Mouse (Mus musculus) cerebellum, postnatal 4 days (tissue): ENCODE results near the gene Sept12.

Source experiments
- DNase-seq, 2 experiments: peaks; one replicate each; pipeline ENCODE4 v3.0.0; 2022; ENCODE audit warnings: low spot score in 2 of 2, mixed read lengths in 1 of 2

Gene Sept12

GRCm38 (mm10) chr16:4974521-4974920, 23.1 kb downstream of the Sept12 start:
- no peak for DNase-seq

DNA sequence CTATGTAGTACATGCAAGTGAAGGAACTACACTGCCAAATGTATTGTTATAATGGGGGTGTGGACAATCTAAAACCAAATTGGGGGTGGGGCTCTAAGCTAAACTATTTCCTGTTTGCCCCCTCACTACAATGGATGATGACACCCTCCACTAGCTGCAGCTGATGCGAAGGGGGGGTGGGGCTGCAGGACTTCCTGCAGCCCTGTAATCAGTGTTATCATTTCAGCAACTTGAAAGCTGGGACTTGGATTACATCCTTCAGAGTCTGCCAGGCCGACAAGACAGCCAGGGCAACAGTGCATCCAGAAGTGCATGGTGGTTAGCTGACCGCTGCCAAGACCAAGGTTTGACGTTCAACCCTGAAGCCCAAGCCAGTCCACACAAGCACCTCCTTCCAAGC, 26.0 kb downstream of the Sept12 start:
- no peak for DNase-seq

DNA sequence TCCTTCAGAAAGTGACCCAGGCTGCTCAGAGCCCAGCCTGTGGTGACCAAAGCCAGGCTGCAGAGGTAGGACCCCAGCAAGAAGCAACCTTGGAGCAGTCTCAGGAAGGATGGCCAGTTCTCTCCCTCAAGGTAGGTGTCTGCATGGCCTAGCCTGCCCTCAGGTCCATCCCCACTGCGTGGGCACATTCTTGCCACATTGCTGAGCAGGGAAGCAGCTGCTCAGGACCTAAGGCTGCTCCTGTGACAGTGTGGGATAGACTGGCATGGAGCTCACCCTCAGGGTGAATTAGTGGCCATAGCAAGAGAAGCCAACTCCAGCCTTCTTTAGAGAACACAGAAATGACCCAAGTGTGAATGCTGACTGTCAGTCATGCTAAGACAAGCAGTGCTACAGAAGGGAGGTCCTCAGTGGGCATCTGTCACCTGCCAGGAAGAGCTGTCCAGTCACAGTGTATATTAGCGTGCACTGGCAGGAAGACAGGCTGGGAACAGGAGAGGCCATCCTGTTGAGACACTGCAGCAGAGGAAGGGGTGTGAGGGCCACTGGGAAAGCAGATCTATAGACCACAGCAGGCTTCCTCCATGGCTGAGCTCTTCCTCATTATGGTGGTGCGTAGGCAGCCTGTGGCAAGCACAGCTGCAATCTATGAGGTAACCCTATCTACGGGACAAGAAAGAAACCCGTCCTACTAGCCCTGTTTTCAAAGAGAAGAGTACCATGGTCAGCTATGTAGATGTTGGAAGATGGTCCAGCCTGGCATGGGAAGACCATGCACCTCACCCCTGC, 28.4 kb downstream of the Sept12 start:
- no peak for DNase-seq

DNA sequence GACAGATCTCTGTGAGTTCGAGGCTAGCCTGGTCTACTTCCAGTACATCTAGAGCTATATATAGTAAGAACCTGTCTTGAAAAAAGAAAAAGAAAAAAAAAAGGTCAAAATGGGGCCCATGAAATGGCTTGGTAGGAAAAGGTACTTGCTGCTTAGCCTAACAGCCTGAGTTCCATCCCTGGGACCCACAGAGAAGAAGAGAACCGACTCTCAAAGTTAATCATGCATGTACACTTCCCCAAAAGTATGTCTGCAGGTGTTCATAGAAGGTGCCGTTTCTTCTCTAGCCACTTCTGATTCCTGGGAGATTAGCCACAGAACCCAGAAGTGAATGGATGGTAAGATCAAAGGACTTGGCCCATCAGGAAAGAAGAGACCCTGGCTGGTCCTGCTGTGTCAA, 29.2 kb downstream of the Sept12 start:
- DNase-seq, result no peak

- DNase-seq, result no peak
Measured at GRCm38 (mm10) chr16:4965392-4966129, 32.1 kb downstream of the Sept12 start.

- DNase-seq, result no peak
Measured at GRCm38 (mm10) chr16:4964731-4965391, 32.8 kb downstream of the Sept12 start.

DNA sequence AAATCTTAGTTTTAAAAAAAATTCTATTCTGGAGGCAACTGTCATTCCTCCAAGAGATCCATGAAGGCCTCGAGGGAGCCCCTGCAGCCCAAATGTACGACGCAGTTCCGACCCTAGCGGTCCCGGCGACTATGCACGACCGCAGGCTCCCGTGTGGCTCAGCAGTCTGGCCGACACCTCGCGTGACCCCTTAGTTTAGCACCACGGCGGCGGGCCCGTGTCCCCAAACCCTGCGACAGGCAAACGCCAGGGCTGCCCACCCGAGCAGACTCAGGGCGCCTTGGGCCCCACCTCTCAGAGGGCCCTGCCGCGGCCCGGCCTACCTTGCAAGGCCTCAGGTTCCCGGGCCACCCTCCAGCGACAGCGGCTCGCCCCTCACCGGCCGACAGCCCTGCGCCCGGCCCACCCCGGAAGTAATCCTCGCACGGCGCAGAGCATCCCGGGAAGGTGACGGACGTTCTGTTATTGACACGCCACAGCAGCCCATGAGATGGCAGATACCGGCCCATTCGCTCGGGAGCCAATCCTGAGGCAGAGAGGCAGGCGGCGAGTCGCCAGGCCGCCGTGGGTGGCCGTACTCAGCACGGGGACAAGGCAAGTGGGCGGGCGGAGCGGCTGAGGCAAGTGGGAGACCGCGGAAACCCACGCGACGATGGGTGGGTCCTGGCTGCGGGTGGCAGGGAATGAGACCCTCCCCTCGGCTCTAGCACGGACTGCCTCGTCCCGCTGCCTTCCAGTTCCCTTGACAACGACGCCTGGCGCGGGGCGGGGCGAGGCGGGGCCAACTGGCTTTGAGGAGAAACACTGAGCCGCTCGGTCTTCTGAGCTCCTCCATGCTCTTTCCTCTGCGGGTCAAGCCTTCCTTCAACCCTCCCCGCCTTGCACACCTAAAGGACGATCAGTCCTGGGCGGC, 33.6 kb downstream of the Sept12 start, which contains the start of gene Anks3:
TSS of gene Anks3 (minus strand) at position 409 of the 913 bp plus-strand sequence.
- peak; percentile 90 to 98 for DNase-seq

DNA sequence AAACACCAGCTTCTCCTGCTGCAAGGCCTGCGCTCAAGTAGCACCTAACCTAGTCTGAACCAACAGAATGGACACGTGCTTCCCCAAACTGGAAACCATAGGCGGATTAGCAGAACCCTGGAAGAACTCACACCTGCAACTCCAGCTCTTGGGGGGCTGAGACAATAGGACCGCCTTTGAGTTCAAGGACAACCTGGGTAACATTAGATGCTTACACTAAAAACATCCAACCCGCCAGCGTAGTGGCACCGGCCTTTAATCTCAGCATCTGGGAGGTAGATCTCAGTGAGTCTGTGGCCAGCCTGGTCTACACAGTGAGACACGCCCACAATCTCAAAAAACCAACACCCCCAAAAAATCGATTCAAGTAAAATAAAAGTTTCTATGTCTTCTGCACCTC, 34.3 kb downstream of the Sept12 start:
- no peak for DNase-seq

GRCm38 (mm10) chr16:4960260-4960659, 37.4 kb downstream of the Sept12 start:
- no peak for DNase-seq

DNA sequence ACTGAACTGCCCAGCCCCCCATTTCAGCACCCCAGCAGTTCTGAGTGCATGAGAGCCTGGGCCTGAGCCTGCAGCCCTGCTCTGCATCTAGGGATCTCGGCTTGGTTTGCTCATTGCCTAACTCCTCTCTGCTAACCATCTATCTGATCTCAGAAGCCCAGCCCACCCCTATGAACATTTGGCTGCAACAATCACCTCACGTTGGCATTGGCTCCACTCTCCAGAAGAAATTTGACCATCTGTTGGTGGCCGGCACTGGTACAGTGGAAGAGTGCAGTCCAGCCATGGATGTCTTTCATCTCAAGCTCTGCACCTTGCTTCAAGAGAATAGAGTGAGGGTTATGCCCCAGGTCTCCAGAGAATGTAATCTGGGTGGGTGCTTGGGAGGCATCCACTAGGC, 40.2 kb downstream of the Sept12 start:
- DNase-seq, result no peak

GRCm38 (mm10) chr16:4956609-4957008, 41.0 kb downstream of the Sept12 start:
- DNase-seq, result no peak

DNA sequence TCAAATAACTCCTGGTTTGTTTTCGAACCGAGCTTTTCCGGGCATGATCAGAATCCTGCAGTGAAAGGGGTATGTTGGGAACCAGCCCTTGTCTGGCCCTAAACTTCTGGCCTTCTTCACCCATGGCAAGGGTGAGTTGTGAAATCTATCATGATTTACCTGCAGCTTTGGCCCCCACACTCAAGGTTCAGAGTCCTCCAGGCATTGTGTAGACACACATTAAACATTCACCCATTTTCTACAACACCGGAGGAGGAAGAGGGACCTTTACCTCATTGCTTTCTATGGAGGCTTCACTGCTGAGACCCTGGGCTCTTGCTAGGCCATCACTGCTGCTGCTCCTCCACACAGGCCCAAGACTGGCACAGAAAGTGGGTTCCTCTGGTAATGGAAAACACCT, 50.3 kb downstream of the Sept12 start:
- DNase-seq, result no peak

DNA sequence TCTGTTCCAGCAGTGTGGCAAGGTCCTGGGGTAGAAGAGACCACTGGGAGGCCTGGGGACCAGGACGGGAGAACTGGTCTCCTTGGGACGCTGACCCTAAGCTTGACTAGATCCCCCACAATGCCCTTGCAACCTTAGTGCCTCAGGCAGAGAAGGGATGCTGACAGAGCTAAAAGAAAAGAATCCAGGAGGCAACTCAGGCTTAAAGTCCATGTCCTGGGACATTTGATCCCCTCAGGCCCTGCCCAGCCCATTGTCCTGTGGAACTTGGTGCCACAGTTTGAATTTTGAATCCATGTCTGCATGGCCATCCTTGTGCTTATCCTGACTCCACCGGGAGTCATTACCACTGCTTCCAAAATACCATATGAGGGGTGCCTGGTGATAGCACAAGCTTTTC, 51.5 kb downstream of the Sept12 start:
- no peak for DNase-seq

- DNase-seq, result no peak
Measured at GRCm38 (mm10) chr16:4945415-4945814, 52.2 kb downstream of the Sept12 start.

- no peak for DNase-seq
Measured at GRCm38 (mm10) chr16:4943431-4943830, 54.2 kb downstream of the Sept12 start.

DNA sequence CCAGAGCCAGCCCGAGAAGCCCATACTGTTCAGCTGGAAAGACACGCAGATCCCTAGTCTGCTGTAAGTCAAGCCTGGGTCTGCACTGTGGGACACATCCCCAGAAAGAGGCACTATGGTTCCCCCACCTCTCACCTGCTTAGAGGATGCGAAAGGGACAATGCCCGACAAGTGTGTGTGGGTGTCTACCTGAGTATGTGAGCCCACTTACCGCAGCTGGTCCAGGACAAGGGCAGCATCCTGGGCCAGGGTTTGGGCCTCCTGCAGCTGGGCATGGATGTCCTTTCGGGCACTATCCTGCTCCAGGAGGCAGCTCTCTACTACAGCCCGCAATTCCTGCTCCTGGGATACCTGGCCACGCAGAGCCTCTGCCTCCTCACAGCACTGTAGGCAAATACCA, 54.8 kb downstream of the Sept12 start:
- DNase-seq, result no peak

DNA sequence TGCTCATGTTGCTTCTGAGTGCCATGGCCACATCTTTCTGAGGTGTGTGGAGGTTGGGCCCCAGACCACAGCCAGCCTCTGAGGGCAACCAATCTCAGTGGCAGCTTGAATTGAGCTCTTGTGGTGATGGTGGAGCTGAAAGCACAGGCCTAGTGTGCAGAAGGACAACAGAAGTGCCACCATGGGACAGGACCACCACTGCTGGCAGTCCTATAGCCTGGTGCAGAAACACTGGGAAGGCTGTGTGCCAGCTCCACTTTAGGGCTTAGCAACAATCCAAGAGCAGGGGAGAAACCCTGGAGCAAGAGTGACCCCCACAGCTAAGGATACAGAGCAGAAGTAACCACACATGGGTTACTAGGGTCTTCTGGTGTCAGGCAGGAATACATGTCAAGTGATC, 56.6 kb downstream of the Sept12 start:
- DNase-seq, result no peak

DNA sequence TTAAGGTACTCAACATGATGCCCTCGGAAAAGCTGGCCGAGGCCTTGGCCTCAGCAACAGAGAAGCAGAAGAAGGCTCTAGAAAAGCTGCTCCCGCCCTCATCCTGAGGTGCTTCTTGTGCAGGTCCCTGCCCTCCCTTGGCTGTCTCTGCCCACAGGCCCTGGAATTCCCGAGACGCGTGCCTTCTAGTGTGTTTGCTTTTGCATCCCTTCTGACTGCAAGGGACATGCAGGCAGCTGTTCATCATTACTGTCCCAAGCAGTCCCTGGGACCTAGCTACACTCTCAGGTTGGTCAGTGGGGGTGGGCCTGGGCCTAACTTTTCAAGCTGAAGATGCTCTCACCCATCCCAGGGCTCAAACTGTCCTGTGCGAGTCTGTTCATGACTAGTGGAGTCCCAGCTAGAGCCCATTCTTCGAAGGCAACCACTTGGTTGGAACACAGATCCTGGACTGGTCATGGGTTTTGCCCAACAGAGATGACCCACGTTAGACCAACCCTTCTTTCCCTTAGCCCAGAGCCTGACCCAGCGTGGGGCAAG, 57.3 kb downstream of the Sept12 start:
- DNase-seq, result no peak

GRCm38 (mm10) chr16:4939412-4939811, 58.2 kb downstream of the Sept12 start:
- DNase-seq, result no peak

- DNase-seq, result peak; percentile 90 to 94
Measured at GRCm38 (mm10) chr16:4938989-4939388, 58.7 kb downstream of the Sept12 start.

DNA sequence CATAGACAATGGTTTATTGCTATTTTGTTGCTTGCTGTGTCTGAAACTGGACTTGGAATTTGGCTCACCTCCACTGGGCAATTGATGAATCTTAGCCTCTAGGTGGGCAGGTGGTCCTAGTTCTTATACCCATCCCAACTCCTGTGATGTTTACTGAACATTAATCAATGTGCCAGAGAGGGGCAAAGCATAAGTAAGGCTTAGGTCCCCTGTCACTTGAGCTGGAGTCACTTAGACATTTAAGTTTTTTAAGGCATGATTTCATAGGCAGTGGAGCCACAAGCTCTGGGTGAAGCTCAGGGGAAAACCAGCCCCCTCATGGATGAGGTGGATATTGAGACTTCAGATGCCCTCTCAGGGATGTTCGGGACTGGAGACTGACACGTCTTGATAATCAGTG, 59.2 kb downstream of the Sept12 start, which contains the start of gene Nudt16l1:
TSS of gene Nudt16l1 (plus strand) at position 301 of the 400 bp plus-strand sequence.
- no peak for DNase-seq
